Mouse (Mus musculus): ENCODE measurements at regions not wholly inside any gene's neighbourhood (a gene's known extent, or its start where the extent isn't known, plus 50 kb on each side); places are given as distances from the start of the nearest gene placed in this dataset.

GRCm38 (mm10) chr15:62295233-62295927 lies 1372.6 kb upstream of the A1bg start:
- no peak for DNase-seq
- no peaks in the 10 kb centered on the region for H3K36me3 ChIP-seq (ENCODE audit: control insufficient read depth, insufficient read depth, low read length)
- 0 out of 2 replicates have a peak, but pooled peaks cover 2% of the 10 kb centered on the region for H3K27me3 ChIP-seq (ENCODE audit: control insufficient read depth, insufficient read depth, low read length)
- peaks cover 7% of the 10 kb centered on the region for H3K4me1 ChIP-seq (replicated peaks; ENCODE audit: control insufficient read depth, insufficient read depth, low read length)
- WGBS = 77% methylated on average over 8 of the region's 8 CpGs
- no peak overlapping the region for H3K4me3 ChIP-seq (ENCODE audit: control insufficient read depth, insufficient read depth, low read length)
- no peak overlapping the region for H3K27ac ChIP-seq (ENCODE audit: control insufficient read depth, insufficient read depth, low read length)
- TF ChIP-seq CTCF (IDR thresholded peaks at IDR 0.05; ENCODE audit: borderline replicate concordance, control insufficient read depth, extremely low read depth, insufficient read depth, low read length, poor library complexity) (no peak), POLR2A (IDR thresholded peaks at IDR 0.05; ENCODE audit: control insufficient read depth, extremely low read depth, insufficient read depth, low read length, poor library complexity) (no peak)

DNA sequence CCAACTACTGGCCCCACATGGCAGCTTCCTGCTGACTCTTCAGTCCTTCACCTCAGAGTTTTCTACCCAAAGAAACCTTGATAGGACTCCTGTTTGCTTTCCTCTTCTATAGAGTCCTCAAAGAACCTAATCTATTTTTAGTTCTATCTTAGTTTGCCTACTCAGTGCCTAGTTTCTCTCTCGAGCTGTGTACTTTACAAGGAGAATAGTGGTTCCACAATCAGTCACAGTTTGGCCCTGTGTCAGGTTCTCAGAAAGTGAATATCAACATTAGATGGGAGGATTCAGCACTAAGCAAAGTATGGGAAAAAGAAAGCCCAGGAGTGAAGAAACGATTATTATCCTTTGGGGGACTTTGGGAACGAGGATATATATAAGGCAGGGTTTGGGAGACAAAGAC lies 1372.0 kb upstream of the A1bg start:
- Histone ChIP-seq H3K27me3 (ENCODE audit: control insufficient read depth, insufficient read depth, low read length) (0 out of 2 replicates have a peak, but pooled peaks cover 2% of the 10 kb centered on the region), H3K4me3 (ENCODE audit: control insufficient read depth, insufficient read depth, low read length) (no peak overlapping the region), H3K27ac (ENCODE audit: control insufficient read depth, insufficient read depth, low read length) (no peak overlapping the region), H3K36me3 (ENCODE audit: control insufficient read depth, insufficient read depth, low read length) (no peaks in the 10 kb centered on the region), H3K4me1 (replicated peaks; ENCODE audit: control insufficient read depth, insufficient read depth, low read length) (peaks cover 7% of the 10 kb centered on the region)
- 67% methylated on average over 3 of the region's 3 CpGs for WGBS
- TF ChIP-seq POLR2A (IDR thresholded peaks at IDR 0.05; ENCODE audit: control insufficient read depth, extremely low read depth, insufficient read depth, low read length, poor library complexity) (no peak), CTCF (IDR thresholded peaks at IDR 0.05; ENCODE audit: borderline replicate concordance, control insufficient read depth, extremely low read depth, insufficient read depth, low read length, poor library complexity) (no peak)
- DNase-seq = no peak

- Histone ChIP-seq H3K4me1 (replicated peaks; ENCODE audit: control insufficient read depth, insufficient read depth, low read length) (peaks cover 7% of the 10 kb centered on the region), H3K4me3 (ENCODE audit: control insufficient read depth, insufficient read depth, low read length) (no peak overlapping the region), H3K36me3 (ENCODE audit: control insufficient read depth, insufficient read depth, low read length) (no peaks in the 10 kb centered on the region), H3K27me3 (ENCODE audit: control insufficient read depth, insufficient read depth, low read length) (0 out of 2 replicates have a peak, but pooled peaks cover 2% of the 10 kb centered on the region), H3K27ac (ENCODE audit: control insufficient read depth, insufficient read depth, low read length) (no peak overlapping the region)
- TF ChIP-seq CTCF (IDR thresholded peaks at IDR 0.05; ENCODE audit: borderline replicate concordance, control insufficient read depth, extremely low read depth, insufficient read depth, low read length, poor library complexity) = no peak
- no peak for TF ChIP-seq POLR2A (IDR thresholded peaks at IDR 0.05; ENCODE audit: control insufficient read depth, extremely low read depth, insufficient read depth, low read length, poor library complexity)
- DNase-seq = no peak
- WGBS = 97% methylated on average over 3 of the region's 3 CpGs
Measured at GRCm38 (mm10) chr15:62292876-62293275, 1370.1 kb upstream of the A1bg start.

DNA sequence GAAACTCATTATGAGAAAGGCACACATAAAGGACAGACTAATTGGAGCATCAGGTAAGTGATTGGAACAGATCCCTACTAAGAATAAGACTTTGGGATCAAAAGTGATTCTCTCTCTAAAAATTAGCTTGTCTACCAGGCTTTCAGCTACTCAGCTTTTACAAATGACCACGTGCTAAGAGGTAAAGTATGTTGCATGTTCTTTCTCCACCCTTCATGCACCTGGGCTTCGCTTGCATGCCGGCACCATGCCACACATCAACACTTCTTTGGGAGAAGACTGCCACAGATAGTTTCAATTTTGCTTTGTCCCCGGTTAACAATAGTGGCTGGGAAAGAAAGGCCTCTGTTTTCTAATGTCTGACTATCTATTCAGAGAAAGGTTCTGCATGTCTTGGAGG lies 1367.9 kb upstream of the A1bg start:
- 93% methylated on average over 4 of the region's 4 CpGs for WGBS
- no peak overlapping the region for H3K4me3 ChIP-seq (ENCODE audit: control insufficient read depth, insufficient read depth, low read length)
- no peak overlapping the region for H3K27ac ChIP-seq (ENCODE audit: control insufficient read depth, insufficient read depth, low read length)
- H3K4me1 ChIP-seq (replicated peaks; ENCODE audit: control insufficient read depth, insufficient read depth, low read length) = peaks cover 7% of the 10 kb centered on the region
- TF ChIP-seq CTCF (IDR thresholded peaks at IDR 0.05; ENCODE audit: borderline replicate concordance, control insufficient read depth, extremely low read depth, insufficient read depth, low read length, poor library complexity) (no peak), POLR2A (IDR thresholded peaks at IDR 0.05; ENCODE audit: control insufficient read depth, extremely low read depth, insufficient read depth, low read length, poor library complexity) (no peak)
- no peaks in the 10 kb centered on the region for H3K36me3 ChIP-seq (ENCODE audit: control insufficient read depth, insufficient read depth, low read length)
- no peak for DNase-seq
- H3K27me3 ChIP-seq (ENCODE audit: control insufficient read depth, insufficient read depth, low read length) = 0 out of 2 replicates have a peak, but pooled peaks cover 2% of the 10 kb centered on the region

- no peak overlapping the region for H3K4me3 ChIP-seq (ENCODE audit: control insufficient read depth, insufficient read depth, low read length)
- WGBS = 83% methylated on average over 11 of the region's 11 CpGs
Measured at GRCm38 (mm10) chr15:62286666-62287655, 1364.1 kb upstream of the A1bg start.

More at GRCm38 (mm10) chr15:62286666-62287655, 1364.1 kb upstream of the A1bg start:
- DNase-seq = no peak
- no peak for TF ChIP-seq POLR2A (IDR thresholded peaks at IDR 0.05; ENCODE audit: control insufficient read depth, extremely low read depth, insufficient read depth, low read length, poor library complexity)
- no peak for TF ChIP-seq CTCF (IDR thresholded peaks at IDR 0.05; ENCODE audit: borderline replicate concordance, control insufficient read depth, extremely low read depth, insufficient read depth, low read length, poor library complexity)
- H3K36me3 ChIP-seq (ENCODE audit: control insufficient read depth, insufficient read depth, low read length) = no peaks in the 10 kb centered on the region
- H3K27me3 ChIP-seq (ENCODE audit: control insufficient read depth, insufficient read depth, low read length) = no peaks in the 10 kb centered on the region
- no peaks in the 10 kb centered on the region for H3K4me1 ChIP-seq (replicated peaks; ENCODE audit: control insufficient read depth, insufficient read depth, low read length)
- H3K27ac ChIP-seq (ENCODE audit: control insufficient read depth, insufficient read depth, low read length) = no peak overlapping the region
